Mouse (Mus musculus) frontal cortex, postnatal 25 days (tissue): ENCODE measurements around the gene Prr13.

Source experiments
- DNase-seq, 2 experiments: peaks; one replicate each; pipeline ENCODE4 v3.0.0; 2022; ENCODE audit warnings: low spot score in 2 of 2

Prr13 gene

DNA sequence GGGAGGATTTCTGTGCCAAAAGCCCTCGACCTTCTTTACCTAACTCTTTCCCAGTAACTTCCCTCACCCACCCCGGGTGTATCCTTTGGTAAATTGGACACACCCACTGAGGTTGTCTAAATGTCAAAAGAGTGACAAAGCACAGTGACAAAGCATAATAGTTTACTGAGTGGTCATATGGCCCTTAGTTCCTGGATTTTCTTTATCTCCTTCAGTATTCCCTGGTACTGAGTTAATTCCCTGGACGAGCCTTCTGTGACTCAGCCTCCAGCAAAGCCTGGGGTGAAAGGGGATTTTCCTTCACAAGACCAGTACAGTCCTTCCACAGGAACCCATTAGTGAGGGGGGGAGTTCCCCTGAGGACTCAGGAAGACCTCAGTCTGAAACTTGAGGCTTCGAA is 2.1 kb downstream of the Prr13 start:
- no peak for DNase-seq

DNA sequence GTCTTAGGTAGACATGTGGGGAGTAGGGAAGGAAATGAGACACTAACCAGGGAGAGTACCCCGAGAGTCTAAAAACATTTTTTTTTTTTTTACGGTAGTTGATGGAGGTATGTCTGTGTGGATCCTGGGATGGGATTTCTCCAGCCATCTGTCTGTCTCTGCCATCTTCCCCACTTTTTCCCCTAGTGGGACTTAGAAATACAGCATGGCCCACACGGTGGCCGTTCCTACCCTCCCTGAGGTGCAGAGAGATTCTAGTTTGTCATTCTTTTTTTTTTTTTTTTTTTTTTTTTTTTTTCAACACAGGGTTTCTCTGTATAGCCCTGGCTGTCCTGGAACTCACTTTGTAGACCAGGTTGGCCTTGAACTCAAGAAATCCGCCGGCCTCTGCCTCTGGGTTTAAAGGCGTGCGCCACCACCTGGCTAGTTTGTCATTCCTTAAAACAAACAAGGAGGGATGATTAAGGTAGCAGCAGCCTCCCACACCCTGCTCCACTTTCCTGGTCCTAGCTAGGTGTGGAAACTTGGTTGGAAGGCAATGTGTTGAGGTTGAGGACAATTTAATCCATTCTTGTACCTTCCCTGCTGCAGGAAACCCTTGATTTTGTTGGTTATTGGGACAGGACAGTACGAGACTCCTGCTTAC is 2.7 kb downstream of the Prr13 start:
- DNase-seq = no peak

DNA sequence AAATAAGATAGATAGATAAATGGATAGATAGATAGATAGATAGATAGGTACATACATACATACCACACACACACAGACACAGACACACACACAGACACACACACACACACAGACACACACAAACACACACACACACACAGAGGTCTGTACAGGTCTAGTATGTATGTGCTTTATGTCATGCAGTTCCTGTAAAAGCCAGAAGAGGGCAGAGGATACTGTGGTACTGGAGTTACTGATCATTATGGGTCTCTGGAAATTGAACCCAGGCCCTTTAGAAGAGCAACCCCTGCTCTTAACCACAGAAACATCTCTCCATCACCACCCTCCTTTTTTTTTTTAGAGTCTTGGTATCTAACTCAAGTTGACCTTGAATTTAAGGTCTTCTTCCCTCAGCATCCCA is 4.8 kb downstream of the Prr13 start:
- DNase-seq = no peak

DNA sequence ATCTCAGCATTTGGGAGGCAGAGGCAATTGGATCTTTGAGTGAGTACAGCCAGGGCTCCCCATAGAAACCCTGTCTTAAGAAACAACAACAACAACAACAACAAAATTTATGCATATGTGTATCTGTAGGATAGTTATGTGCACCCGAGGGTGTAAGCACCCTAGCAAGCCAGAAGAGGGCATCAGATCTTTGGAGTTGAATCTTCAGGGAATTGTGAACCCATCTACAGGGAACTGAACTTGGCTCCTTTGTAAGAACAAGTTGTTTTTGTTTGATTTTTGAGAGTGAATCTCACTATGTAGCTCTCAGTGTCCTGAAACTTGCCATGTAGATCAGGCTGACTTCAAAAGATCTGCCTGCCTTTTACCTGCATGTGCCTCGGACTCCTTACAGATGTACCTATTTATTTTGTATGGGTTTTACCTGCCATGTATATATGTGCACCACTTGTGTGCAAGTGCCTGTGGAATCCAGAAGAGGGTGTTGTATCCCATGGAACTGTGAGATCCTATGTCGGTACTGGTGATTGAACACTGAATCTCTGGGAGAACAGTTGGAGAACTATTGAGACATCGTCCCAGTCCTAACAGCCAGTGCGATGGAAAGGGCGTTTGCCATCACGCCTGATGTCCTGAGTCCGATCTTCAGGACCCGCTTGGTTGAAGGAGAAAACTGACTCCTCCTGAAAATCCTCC is 10.0 kb downstream of the Prr13 start:
- DNase-seq = no peak

- peak; percentile 85 to 89 for DNase-seq
These were observed 11.4 kb downstream of the Prr13 start, which contains the start of gene Pcbp2 for GRCm38 (mm10) chr15:102470183-102470604. TSS of gene Pcbp2 (plus strand) at chr15:102470539.

- peak; percentile 61 to 64 for DNase-seq
These were observed 11.9 kb downstream of the Prr13 start for GRCm38 (mm10) chr15:102470605-102471294.

GRCm38 (mm10) chr15:102471295-102471645 is 12.4 kb downstream of the Prr13 start:
- no peak for DNase-seq

DNA sequence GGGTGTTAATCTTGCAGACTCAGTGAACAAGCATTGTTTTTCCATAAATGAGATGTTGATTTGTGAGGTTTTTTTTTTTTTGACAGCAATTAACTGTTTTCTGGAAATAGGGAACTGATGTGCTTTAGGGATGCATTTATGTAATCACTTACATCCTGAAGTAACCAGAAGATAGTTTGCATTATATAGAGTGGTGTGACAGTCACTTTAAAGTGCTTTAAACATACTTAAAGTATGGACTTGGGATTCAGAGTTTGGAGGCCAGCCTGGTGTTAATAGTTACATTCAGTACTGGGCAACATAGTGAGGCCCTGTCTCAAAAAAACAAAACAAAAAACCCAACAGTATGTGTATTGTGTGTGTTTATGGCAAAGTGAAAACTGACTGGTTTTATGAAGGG is 12.9 kb downstream of the Prr13 start:
- DNase-seq = no peak

DNA sequence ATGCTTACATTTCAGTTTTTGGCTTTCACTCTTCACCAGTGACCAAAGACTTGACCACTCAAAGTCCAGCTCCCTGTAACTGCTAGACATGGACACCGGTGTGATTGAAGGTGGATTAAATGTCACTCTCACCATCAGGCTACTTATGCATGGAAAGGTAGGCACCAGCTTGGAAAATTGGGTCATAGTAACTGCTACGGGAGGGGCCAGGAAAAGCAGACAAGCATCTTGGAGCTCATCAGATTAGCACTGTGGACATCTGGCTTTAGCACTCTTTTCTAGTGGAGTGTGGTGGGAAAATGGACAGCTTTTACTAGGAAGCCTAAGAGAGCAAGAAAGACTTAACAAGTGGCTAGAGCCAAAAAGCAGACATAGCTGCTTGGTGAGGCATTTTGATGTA is 14.4 kb downstream of the Prr13 start:
- no peak for DNase-seq

DNA sequence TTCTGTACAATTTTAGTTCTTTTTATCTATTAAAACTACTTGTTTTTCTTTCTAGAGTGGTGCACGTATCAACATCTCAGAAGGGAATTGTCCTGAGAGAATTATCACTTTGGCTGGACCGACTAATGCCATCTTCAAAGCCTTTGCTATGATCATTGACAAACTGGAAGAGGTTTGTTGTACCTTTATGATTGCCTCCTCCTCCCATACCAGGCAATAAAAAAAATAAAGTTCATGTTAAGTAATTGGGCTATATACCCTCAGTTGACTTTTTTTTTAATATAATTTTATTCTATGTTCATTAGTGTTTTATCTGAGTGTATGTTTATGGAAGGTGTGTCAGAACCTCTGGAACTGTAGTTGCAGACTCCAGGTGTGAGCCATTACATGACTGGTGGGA is 15.7 kb downstream of the Prr13 start:
- no peak for DNase-seq

- no peak for DNase-seq
These were observed 24.3 kb downstream of the Prr13 start for GRCm38 (mm10) chr15:102483136-102483535.

- DNase-seq = no peak
These were observed 27.0 kb downstream of the Prr13 start for GRCm38 (mm10) chr15:102485853-102486252.

GRCm38 (mm10) chr15:102487664-102488063 is 28.8 kb downstream of the Prr13 start:
- no peak for DNase-seq

GRCm38 (mm10) chr15:102498322-102498721 is 39.5 kb downstream of the Prr13 start:
- DNase-seq = no peak

DNA sequence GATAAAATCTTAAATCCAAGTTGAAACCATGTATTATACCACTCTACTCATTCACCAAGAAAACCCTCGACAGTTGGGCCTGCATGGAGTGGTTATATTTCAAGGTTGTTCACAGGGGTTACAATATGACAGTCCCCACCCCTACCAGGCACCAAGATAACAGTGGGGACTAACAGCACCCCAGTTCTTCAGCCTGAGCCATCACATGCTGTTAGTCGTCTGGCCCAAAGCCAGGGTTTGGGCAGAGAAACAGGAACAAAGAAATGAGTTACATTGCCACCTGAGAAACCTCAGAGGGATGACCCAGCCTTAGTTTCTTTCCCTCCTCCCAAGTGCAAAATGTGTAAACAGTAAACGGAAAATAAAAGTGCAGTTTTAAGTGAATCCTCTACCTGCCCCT is 40.5 kb downstream of the Prr13 start:
- DNase-seq = no peak

- DNase-seq = no peak
These were observed 41.0 kb downstream of the Prr13 start for GRCm38 (mm10) chr15:102499851-102500250.

GRCm38 (mm10) chr15:102500479-102500878 is 41.7 kb downstream of the Prr13 start:
- DNase-seq = no peak

DNA sequence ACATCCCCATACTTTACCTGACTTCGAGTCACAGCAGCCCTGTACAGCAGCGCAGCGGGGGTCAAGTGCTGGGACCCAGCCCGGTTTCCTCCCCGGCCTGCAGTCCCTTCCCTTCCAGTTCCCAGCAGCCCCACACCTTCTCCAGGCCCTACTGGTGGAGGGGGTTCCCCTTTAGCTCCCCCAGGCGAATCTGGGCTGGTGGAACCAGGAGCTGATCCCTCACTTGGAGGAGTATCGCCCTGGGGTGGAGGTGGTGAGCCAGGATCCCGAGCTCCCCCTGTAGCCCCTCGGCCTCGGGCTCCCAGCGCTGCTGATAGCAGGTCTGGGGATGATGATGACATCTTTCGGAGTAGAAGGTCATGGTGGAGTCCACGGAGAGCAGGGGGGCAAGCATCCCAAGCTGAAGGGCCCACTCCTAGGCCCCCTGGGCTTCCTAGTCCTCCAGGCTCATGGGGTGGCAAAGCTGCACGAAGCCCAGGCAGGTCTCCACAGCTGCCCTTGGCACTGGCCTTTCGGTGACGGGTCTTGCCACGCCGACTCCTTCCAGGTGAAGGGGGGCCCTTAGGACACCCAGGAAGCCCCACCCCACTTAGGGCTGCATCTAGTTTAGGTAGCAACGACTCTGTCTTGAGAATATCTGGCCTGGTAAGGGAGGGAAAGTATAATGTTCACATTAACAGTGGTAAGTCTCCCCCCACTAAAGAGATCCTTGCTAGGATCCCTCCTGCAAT is 42.4 kb downstream of the Prr13 start:
- no peak for DNase-seq

- no peak for DNase-seq
These were observed 43.5 kb downstream of the Prr13 start for GRCm38 (mm10) chr15:102502254-102502840.

- no peak for DNase-seq
These were observed 44.6 kb downstream of the Prr13 start, which contains the start of gene Gm10337 for GRCm38 (mm10) chr15:102503447-102503846. TSS of gene Gm10337 (plus strand) at chr15:102503722.

DNA sequence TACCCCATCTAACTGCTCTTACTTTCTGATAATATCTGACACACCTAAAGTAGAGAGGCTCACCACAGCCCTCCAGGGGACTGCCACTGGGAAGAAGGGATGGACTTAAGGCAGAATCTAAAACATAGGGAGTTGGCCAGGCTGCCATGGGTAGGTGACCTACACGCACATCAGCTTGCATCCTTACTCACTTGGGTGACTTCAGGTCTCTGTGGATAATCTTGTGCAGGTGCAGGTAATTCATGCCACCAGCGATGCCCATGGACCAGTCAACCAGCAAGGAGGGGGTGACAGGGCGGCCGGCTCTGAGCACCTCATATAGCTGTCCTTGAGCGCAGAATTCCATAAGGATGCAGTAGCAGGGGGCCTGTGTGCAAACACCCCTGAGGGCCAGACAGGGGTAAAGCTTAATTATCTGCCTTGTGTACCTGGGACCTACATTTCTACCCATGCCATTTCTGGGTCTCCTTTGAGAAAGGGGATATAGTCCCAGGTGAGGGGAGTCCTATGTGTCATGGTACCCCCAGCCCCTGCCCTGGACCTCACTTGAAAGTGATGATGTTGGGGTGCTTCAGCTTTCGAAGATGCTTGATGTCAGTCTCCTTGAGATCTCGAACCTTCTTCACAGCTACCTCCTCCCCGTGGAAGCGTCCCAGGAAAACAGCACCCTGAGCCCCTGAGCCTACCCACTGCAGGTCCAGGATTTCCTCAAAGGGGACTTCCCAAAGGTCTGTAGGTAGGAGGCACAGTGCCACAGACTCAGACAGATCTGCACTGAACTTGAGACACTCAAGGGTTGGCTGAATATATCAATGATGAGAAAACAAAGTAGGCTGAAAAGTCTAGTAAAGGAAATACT is 45.3 kb downstream of the Prr13 start:
- DNase-seq = no peak
